Mouse (Mus musculus) ES-Bruce4 (cell line): Measurements from ENCODE around the gene Zfp467. TPM values are rescaled to one million over a fixed set of nuclear protein-coding genes. Genes with fewer than 3 reads are reported as not detected.

Source experiments
- H3K27ac ChIP-seq: 2 replicates; pipeline ENCODE4 v1.5.1; 2012; ENCODE audit warnings: low read length, inconsistent platforms; ENCODE audit not compliant: insufficient read depth
- H3K27me3 ChIP-seq: 2 replicates; pipeline ENCODE4 v1.6.1; 2012; ENCODE audit warnings: mild to moderate bottlenecking, low read length, inconsistent platforms; ENCODE audit not compliant: control insufficient read depth, poor library complexity, insufficient read depth, severe bottlenecking
- H3K36me3 ChIP-seq: 2 replicates; pipeline ENCODE4 v1.6.1; 2012; ENCODE audit warnings: inconsistent platforms, mild to moderate bottlenecking, low read length, moderate library complexity; ENCODE audit not compliant: control insufficient read depth, poor library complexity, insufficient read depth, severe bottlenecking
- H3K4me1 ChIP-seq: one replicate; pipeline ENCODE4 v1.8.1; 2011; ENCODE audit warnings: low read length; ENCODE audit not compliant: control insufficient read depth, insufficient read depth
- H3K4me3 ChIP-seq: 2 replicates; pipeline ENCODE4 v1.5.1; 2011; ENCODE audit warnings: low read depth, mild to moderate bottlenecking, low read length
- H3K9ac ChIP-seq: 2 replicates; pipeline ENCODE4 v1.6.1; 2012; ENCODE audit warnings: low read depth, mild to moderate bottlenecking, inconsistent platforms; ENCODE audit not compliant: poor library complexity, severe bottlenecking
- H3K9me3 ChIP-seq: replicated peaks from 2 replicates; pipeline ENCODE4 v1.6.1; 2012; ENCODE audit warnings: mild to moderate bottlenecking, low read length, inconsistent platforms; ENCODE audit not compliant: control insufficient read depth, poor library complexity, insufficient read depth, severe bottlenecking
- CTCF ChIP-seq: IDR thresholded peaks from one replicate; pipeline ENCODE4 v1.8.1; 2011; ENCODE audit warnings: low read depth, low read length
- EP300 ChIP-seq: IDR thresholded peaks from 2 replicates; pipeline ENCODE4 v1.6.1; 2011; ENCODE audit warnings: low read depth, low read length; ENCODE audit not compliant: insufficient read depth
- POLR2A ChIP-seq: IDR thresholded peaks from one replicate; pipeline ENCODE4 v1.8.1; 2011; ENCODE audit warnings: low read length; ENCODE audit not compliant: insufficient read depth
- polyA plus RNA-seq: library from polyadenylated mRNA; stranded (reverse); fragments of >200 nt; gene quantifications from 2 replicates; pipeline ENCODE4 v1.2.4, GENCODE M21; 2011; ENCODE audit warnings: low read depth; ENCODE audit not compliant: missing spikeins, insufficient read depth, insufficient read length

The Zfp467 gene
- polyA plus RNA-seq, 1 experiment = 3.3 TPM

- Histone ChIP-seq H3K27ac (no peak overlapping the region), H3K4me3 (no peak overlapping the region), H3K27me3 (no peaks in the 10 kb centered on the region), H3K9ac (no peak overlapping the region), H3K9me3 (no peaks in the 10 kb centered on the region), H3K4me1 (no peaks in the 10 kb centered on the region), H3K36me3 (peaks cover 17% of the 10 kb centered on the region)
- TF ChIP-seq POLR2A = no peak
These were observed 29.1 kb downstream of the Zfp467 start for GRCm38 (mm10) chr6:48416486-48416885.

GRCm38 (mm10) chr6:48415636-48416035 lies 30.0 kb downstream of the Zfp467 start:
- Histone ChIP-seq H3K27me3 (no peaks in the 10 kb centered on the region), H3K27ac (no peak overlapping the region), H3K36me3 (peaks cover 19% of the 10 kb centered on the region), H3K9ac (no peak overlapping the region), H3K4me1 (no peaks in the 10 kb centered on the region), H3K4me3 (no peak overlapping the region), H3K9me3 (no peaks in the 10 kb centered on the region)
- TF ChIP-seq POLR2A (no peak), CTCF (no peak), EP300 (no peak)

- Histone ChIP-seq H3K27ac (no peak overlapping the region), H3K36me3 (peaks cover 22% of the 10 kb centered on the region)
- no peak for TF ChIP-seq CTCF
These were observed 30.7 kb downstream of the Zfp467 start for GRCm38 (mm10) chr6:48414886-48415285.

GRCm38 (mm10) chr6:48413081-48413480 lies 32.5 kb downstream of the Zfp467 start:
- H3K4me1 ChIP-seq = no peaks in the 10 kb centered on the region
- H3K27ac ChIP-seq = no peak overlapping the region
- H3K4me3 ChIP-seq = no peak overlapping the region
- H3K27me3 ChIP-seq = no peaks in the 10 kb centered on the region
- no peaks in the 10 kb centered on the region for H3K9me3 ChIP-seq
- no peak overlapping the region for H3K9ac ChIP-seq
- TF ChIP-seq CTCF = no peak
- no peak for TF ChIP-seq EP300
- no peak for TF ChIP-seq POLR2A
- H3K36me3 ChIP-seq = peaks cover 30% of the 10 kb centered on the region

More at GRCm38 (mm10) chr6:48414886-48415285, 30.7 kb downstream of the Zfp467 start:
- Histone ChIP-seq H3K9me3 (no peaks in the 10 kb centered on the region), H3K4me1 (no peaks in the 10 kb centered on the region), H3K9ac (no peak overlapping the region), H3K27me3 (no peaks in the 10 kb centered on the region), H3K4me3 (no peak overlapping the region)

- H3K9me3 ChIP-seq = no peaks in the 10 kb centered on the region
- peaks cover 30% of the 10 kb centered on the region for H3K36me3 ChIP-seq
- H3K27ac ChIP-seq = no peak overlapping the region
- H3K9ac ChIP-seq = no peak overlapping the region
- H3K4me3 ChIP-seq = no peak overlapping the region
- TF ChIP-seq CTCF (no peak), POLR2A (no peak), EP300 (no peak)
- no peaks in the 10 kb centered on the region for H3K4me1 ChIP-seq
- no peaks in the 10 kb centered on the region for H3K27me3 ChIP-seq
These were observed 33.0 kb downstream of the Zfp467 start for GRCm38 (mm10) chr6:48412662-48413061.

- no peaks in the 10 kb centered on the region for H3K4me1 ChIP-seq
- H3K9me3 ChIP-seq = no peaks in the 10 kb centered on the region
- TF ChIP-seq EP300 (no peak), POLR2A (no peak), CTCF (no peak)
- peaks cover 30% of the 10 kb centered on the region for H3K36me3 ChIP-seq
- H3K27ac ChIP-seq = no peak overlapping the region
- no peak overlapping the region for H3K4me3 ChIP-seq
- no peaks in the 10 kb centered on the region for H3K27me3 ChIP-seq
- H3K9ac ChIP-seq = no peak overlapping the region
These were observed 33.5 kb downstream of the Zfp467 start for GRCm38 (mm10) chr6:48412147-48412546.
